28 mouse cellular contexts compared by ENCODE assay signal in genomic region chr10:121384710-121385109, GRCm38 (mm10). TPM values are rescaled to one million over a fixed set of nuclear protein-coding genes. Genes with fewer than 3 reads are reported as not detected.
A peak's percentile ranks its signal among the peaks of the same experiment; 100 is the strongest.
DNase-seq lines count a peak whose midpoint lies in the region; ATAC-seq and TF ChIP-seq lines count a peak whose summit lies in the region.
"Had no signal": no experiment of that assay in that cellular context is flagged by ENCODE, and none has a peak within 500 bp of the region (broad histone marks: within the 10 kb centered on the region; RNA-seq: fewer than 3 reads in every experiment).

No protein-coding gene starts in this region.

- no peak for TF ChIP-seq POLR2A in kidney, adult 2 months (IDR thresholded peaks at IDR 0.05; ENCODE audit: low read depth, low read length)

- no peak for TF ChIP-seq CTCF in kidney, adult 2 months (conservative IDR thresholded peaks at IDR 0.05; ENCODE audit: insufficient read depth, insufficient read length, low read depth, low read length)
- peak; percentile 30; the same call in 1 of the 2 replicates for TF ChIP-seq CTCF in stomach, postnatal 0 days (IDR thresholded peaks at IDR 0.05; ENCODE audit: low read depth)

- peaks cover 4% of the 10 kb centered on the region; the same call in 1 of the 2 replicates for H3K4me1 ChIP-seq in kidney, adult 2 months (ENCODE audit: control insufficient read depth, insufficient read depth, low read length)
- H3K4me1 ChIP-seq in kidney, embryonic 15.5 days: no peaks in the 10 kb centered on the region
- H3K4me1 ChIP-seq in stomach, postnatal 0 days (replicated peaks; ENCODE audit: control insufficient read depth, insufficient read depth): no peaks in the 10 kb centered on the region
- H3K4me1 ChIP-seq: forebrain, embryonic 12.5 days; limb, embryonic 15.5 days; liver, embryonic 13.5 days; midbrain, embryonic 13.5 days; neural tube, embryonic 13.5 days had no signal

- peaks cover 4% of the 10 kb centered on the region; the same call in 1 of the 2 replicates for H3K36me3 ChIP-seq in kidney, adult 2 months (ENCODE audit: control insufficient read depth, insufficient read depth, low read length)
- peaks cover 84% of the 10 kb centered on the region for H3K36me3 ChIP-seq in kidney, embryonic 15.5 days
- peaks cover 17% of the 10 kb centered on the region for H3K36me3 ChIP-seq in stomach, postnatal 0 days (ENCODE audit: control insufficient read depth, insufficient read depth, low read length)

- no peaks in the 10 kb centered on the region for H3K9me3 ChIP-seq in kidney, embryonic 15.5 days (replicated peaks)
- no peaks in the 10 kb centered on the region for H3K9me3 ChIP-seq in stomach, postnatal 0 days (ENCODE audit: control insufficient read depth, low read length)
- H3K9me3 ChIP-seq: forebrain, embryonic 12.5 days; hindbrain, embryonic 13.5 days; limb, embryonic 10.5 days; limb, embryonic 15.5 days; liver, embryonic 13.5 days; midbrain, embryonic 13.5 days; neural tube, embryonic 13.5 days had no signal

- H3K9ac ChIP-seq in kidney, embryonic 15.5 days: no peak overlapping the region
- H3K9ac ChIP-seq in stomach, postnatal 0 days (ENCODE audit: low read length): no peak overlapping the region
- H3K9ac ChIP-seq: forebrain, embryonic 12.5 days; forebrain, postnatal 0 days; hindbrain, embryonic 13.5 days; limb, embryonic 15.5 days; liver, embryonic 13.5 days; midbrain, embryonic 13.5 days; neural tube, embryonic 13.5 days had no signal

- no peak overlapping the region for H3K27ac ChIP-seq in kidney, adult 2 months (ENCODE audit: insufficient read depth, low read depth, low read length)
- no peak overlapping the region for H3K27ac ChIP-seq in kidney, embryonic 15.5 days
- H3K27ac ChIP-seq in stomach, postnatal 0 days (replicated peaks): no peak overlapping the region
- H3K27ac ChIP-seq: forebrain, embryonic 12.5 days; hindbrain, embryonic 13.5 days; limb, embryonic 10.5 days; limb, embryonic 15.5 days; liver, embryonic 13.5 days; macrophage; midbrain, embryonic 13.5 days; neural tube, embryonic 13.5 days had no signal

- 54% methylated on average over 13 of the region's 13 CpGs for WGBS in kidney, adult 2 months
- WGBS in kidney, embryonic 15.5 days: 89% methylated on average over 13 of the region's 13 CpGs
- 74% methylated on average over 13 of the region's 13 CpGs for WGBS in stomach, postnatal 0 days

- no peak for ATAC-seq in kidney, embryonic 15.5 days (replicated peaks; ENCODE audit: low FRiP score)
- ATAC-seq in stomach, postnatal 0 days (ENCODE audit: low FRiP score, low TSS enrichment): peak; percentile 88
- ATAC-seq: forebrain, postnatal 0 days; midbrain, embryonic 13.5 days had no signal

- no peak overlapping the region for H3K4me3 ChIP-seq in kidney, adult 2 months (ENCODE audit: insufficient read depth, low read depth, low read length)
- no peak overlapping the region for H3K4me3 ChIP-seq in kidney, embryonic 15.5 days (replicated peaks)
- H3K4me3 ChIP-seq in stomach, postnatal 0 days (ENCODE audit: low read depth, low read length): no peak overlapping the region
- H3K4me3 ChIP-seq: erythroblast, embryonic 14.5 days; forebrain, embryonic 12.5 days; hindbrain, embryonic 13.5 days; limb, embryonic 10.5 days; limb, embryonic 15.5 days; liver, embryonic 13.5 days; midbrain, embryonic 13.5 days; neural tube, embryonic 13.5 days had no signal

- H3K4me2 ChIP-seq in kidney, embryonic 15.5 days: no peak overlapping the region
- no peak overlapping the region for H3K4me2 ChIP-seq in stomach, postnatal 0 days (replicated peaks; ENCODE audit: low read depth)
- H3K4me2 ChIP-seq: forebrain, embryonic 12.5 days; heart, embryonic 11.5 days; hindbrain, embryonic 13.5 days; limb, embryonic 15.5 days; liver, embryonic 13.5 days; midbrain, embryonic 13.5 days; neural tube, embryonic 13.5 days had no signal

- DNase-seq in kidney, adult 2 months: peak; percentile 86
- DNase-seq in lung, postnatal 25 days (ENCODE audit: low spot score): peak; percentile 53
- no peak for DNase-seq in lung, postnatal 4 days
- DNase-seq in kidney, postnatal 36 days: peak; percentile 64 to 69
- DNase-seq in stomach, postnatal 0 days (ENCODE audit: low spot score): peak; percentile 71
- no peak for DNase-seq in adrenal gland, postnatal 25 days
- DNase-seq in gastrocnemius, adult 8-10 months (ENCODE audit: low spot score in 2 of 2): no peak
- DNase-seq: adrenal gland, postnatal 14 days; cerebellum, adult 11-12 months; cerebellum, adult 9-11 months; forebrain, postnatal 0 days; gastrocnemius, postnatal 14 days; heart, adult 18-20 months; heart, postnatal 36 days; layer of hippocampus, adult 9-11 months; liver, embryonic 13.5 days; thymus, adult 18-20 months; thymus, postnatal 25 days had no signal

- TF ChIP-seq EP300 in stomach, postnatal 0 days (optimal IDR thresholded peaks at IDR 0.05): no peak

- H3K27me3 ChIP-seq in kidney, adult 2 months (replicated peaks; ENCODE audit: control insufficient read depth, insufficient read depth, low read length): no peaks in the 10 kb centered on the region
- H3K27me3 ChIP-seq in kidney, embryonic 15.5 days: no peaks in the 10 kb centered on the region
- H3K27me3 ChIP-seq in stomach, postnatal 0 days (ENCODE audit: control insufficient read depth, insufficient read depth, low read length): no peaks in the 10 kb centered on the region
- H3K27me3 ChIP-seq: forebrain, embryonic 12.5 days; hindbrain, embryonic 13.5 days; limb, embryonic 15.5 days; liver, embryonic 13.5 days; midbrain, embryonic 13.5 days; neural tube, embryonic 13.5 days had no signal

RNA-seq across cellular contexts. Expression of gene Gns, which starts 19.8 kb away (rescaled TPM):
- polyA plus RNA-seq in kidney, adult 2 months (2012; rRNA removed): 128 and 160 TPM in 2 replicates
- polyA plus RNA-seq in kidney, embryonic 15.5 days (2015; fragmentation: Nextera tagmentation; extraction: Ambion mirVana): 41.5 and 46.0 TPM in 2 replicates
- 25.7 and 26.1 TPM in 2 replicates for polyA plus RNA-seq in stomach, postnatal 0 days (2015; fragmentation: Nextera tagmentation; extraction: Ambion mirVana)
- total RNA-seq in adrenal gland, postnatal 25 days (2021): 194 and 195 TPM in 2 replicates
- total RNA-seq in gastrocnemius, adult 8-10 months (2022): 10 to 100 TPM; 24.0 to 30.4 (median 28.8) TPM

RNA-seq across cellular contexts. Expression of gene Tbc1d30, which starts 33.6 kb away (rescaled TPM):
- 1.0 and 1.2 TPM in 2 replicates for polyA plus RNA-seq in kidney, adult 2 months (2012; rRNA removed)
- 0.33 and 0.57 TPM in 2 replicates for polyA plus RNA-seq in kidney, embryonic 15.5 days (2015; fragmentation: Nextera tagmentation; extraction: Ambion mirVana)
- polyA plus RNA-seq in stomach, postnatal 0 days (2015; fragmentation: Nextera tagmentation; extraction: Ambion mirVana): 3.8 and 4.1 TPM in 2 replicates
- total RNA-seq in adrenal gland, postnatal 25 days (2021): 9.6 and 11.0 TPM in 2 replicates
- under 1 TPM; 0.19 to 0.53 (median 0.32) TPM for total RNA-seq in gastrocnemius, adult 8-10 months (2022)
- polyA plus RNA-seq: erythroblast, embryonic 14.5 days had no signal

Comparison
In these comparisons a context has a peak if more than half of its experiments do, and no peak if none do; other contexts are left out.
1. DNase-seq: peak in kidney, adult 2 months (single experiment), lung, postnatal 25 days (single experiment), kidney, postnatal 36 days (2 of 2) and stomach, postnatal 0 days (single experiment); none in lung, postnatal 4 days (0 of 2), adrenal gland, postnatal 25 days (single experiment) and gastrocnemius, adult 8-10 months (0 of 2).